Mouse (Mus musculus) thymus, adult 2 months (tissue): Measurements from ENCODE around the gene Arid4b.

Experiments used
- CTCF ChIP-seq: fragments of 200-500 bp; IDR thresholded peaks from 2 replicates; pipeline ENCODE4 v1.5.1; 2012; ENCODE audit warnings: mild to moderate bottlenecking, control low read depth, low read length, moderate library complexity, borderline replicate concordance; ENCODE audit not compliant: control insufficient read depth, poor library complexity, insufficient read depth; ENCODE audit errors: extremely low read depth
- POLR2A ChIP-seq: fragments of 200-500 bp; IDR thresholded peaks from 2 replicates; pipeline ENCODE4 v1.6.1; 2012; ENCODE audit warnings: mild to moderate bottlenecking, low read length, control low read depth, moderate library complexity; ENCODE audit not compliant: control insufficient read depth, poor library complexity, insufficient read depth; ENCODE audit errors: extremely low read depth

- no peak for TF ChIP-seq POLR2A
- no peak for TF ChIP-seq CTCF
Observed at GRCm38 (mm10) chr13:14015609-14016008, 47.4 kb upstream of the Arid4b start.
